8 mouse cellular contexts compared by ENCODE assay signal in genomic region chr16:44695859-44696620, GRCm38 (mm10). TPM values are rescaled to one million over a fixed set of nuclear protein-coding genes. Genes with fewer than 3 reads are reported as not detected.
DNase-seq lines count a peak whose midpoint lies in the region; ATAC-seq and TF ChIP-seq lines count a peak whose summit lies in the region.

No protein-coding gene starts in this region.

- ATAC-seq in heart, embryonic 16.5 days (replicated peaks; ENCODE audit: extremely low read depth, insufficient read depth, low FRiP score): peak; percentile 88
- peak; percentile 96 for ATAC-seq in lung, embryonic 16.5 days (ENCODE audit: low read depth)
- ATAC-seq in midbrain, postnatal 0 days (ENCODE audit: low FRiP score): no peak

- peak; percentile 41 for DNase-seq in embryo, embryonic 11 days
- DNase-seq in embryo, embryonic 10.5 days (ENCODE audit: low spot score): no peak
- no peak for DNase-seq in forebrain, embryonic 10.5 days (ENCODE audit: extremely low spot score, low spot score)
- no peak for DNase-seq in frontal cortex, postnatal 10 days (ENCODE audit: low spot score in 2 of 2)
- DNase-seq in left cerebral cortex, adult 8-10 months (ENCODE audit: low spot score in 2 of 2): no peak
- no peak for DNase-seq in midbrain, postnatal 0 days (ENCODE audit: low spot score)

- H3K4me1 ChIP-seq in forebrain, embryonic 10.5 days: peaks cover 24% of the 10 kb centered on the region
- H3K4me1 ChIP-seq in heart, embryonic 16.5 days (ENCODE audit: control insufficient read depth, insufficient read depth, low read length): peaks cover 14% of the 10 kb centered on the region; the same call in 1 of the 2 replicates
- H3K4me1 ChIP-seq in lung, embryonic 16.5 days (replicated peaks; ENCODE audit: control insufficient read depth, insufficient read depth, low read length): peaks cover 29% of the 10 kb centered on the region
- H3K4me1 ChIP-seq in midbrain, postnatal 0 days (ENCODE audit: insufficient read depth, low read length): no peaks in the 10 kb centered on the region

- H3K27ac ChIP-seq in forebrain, embryonic 10.5 days: peak overlapping the region; percentile 53
- H3K27ac ChIP-seq in heart, embryonic 16.5 days (ENCODE audit: low read length): peak overlapping the region; percentile 72
- peak overlapping the region; percentile 93 for H3K27ac ChIP-seq in lung, embryonic 16.5 days (ENCODE audit: low read length)
- H3K27ac ChIP-seq in midbrain, postnatal 0 days (ENCODE audit: low read depth, low read length): no peak overlapping the region

- WGBS in forebrain, embryonic 10.5 days: 54% methylated on average over 12 of the region's 12 CpGs
- WGBS in heart, embryonic 16.5 days: 24% methylated on average over 12 of the region's 12 CpGs
- 32% methylated on average over 12 of the region's 12 CpGs for WGBS in lung, embryonic 16.5 days
- WGBS in midbrain, postnatal 0 days: 48% methylated on average over 12 of the region's 12 CpGs

- no peak overlapping the region for H3K4me2 ChIP-seq in heart, embryonic 16.5 days (ENCODE audit: low read depth, low read length)
- H3K4me2 ChIP-seq in lung, embryonic 16.5 days (ENCODE audit: low read depth, low read length): peak overlapping the region; percentile 14; the same call in 1 of the 2 replicates
- H3K4me2 ChIP-seq in midbrain, postnatal 0 days (ENCODE audit: low read depth, low read length, poor library complexity, severe bottlenecking): no peak overlapping the region

- no peak overlapping the region for H3K9ac ChIP-seq in heart, embryonic 16.5 days (ENCODE audit: low read length)
- H3K9ac ChIP-seq in lung, embryonic 16.5 days (ENCODE audit: low read length): no peak overlapping the region
- no peak overlapping the region for H3K9ac ChIP-seq in midbrain, postnatal 0 days (replicated peaks; ENCODE audit: low read length, poor library complexity, severe bottlenecking)

- H3K9me3 ChIP-seq in forebrain, embryonic 10.5 days: no peaks in the 10 kb centered on the region
- H3K9me3 ChIP-seq in heart, embryonic 16.5 days (replicated peaks; ENCODE audit: control insufficient read depth, low read length): no peaks in the 10 kb centered on the region
- no peaks in the 10 kb centered on the region for H3K9me3 ChIP-seq in lung, embryonic 16.5 days (ENCODE audit: control insufficient read depth, low read length)
- H3K9me3 ChIP-seq in midbrain, postnatal 0 days (ENCODE audit: low read length): no peaks in the 10 kb centered on the region

- H3K27me3 ChIP-seq in forebrain, embryonic 10.5 days (ENCODE audit: poor library complexity, severe bottlenecking): peaks cover 5% of the 10 kb centered on the region; the same call in 1 of the 2 replicates
- no peaks in the 10 kb centered on the region for H3K27me3 ChIP-seq in heart, embryonic 16.5 days (ENCODE audit: control insufficient read depth, insufficient read depth, low read length)
- H3K27me3 ChIP-seq in lung, embryonic 16.5 days (ENCODE audit: control insufficient read depth, insufficient read depth, low read depth, low read length): no peaks in the 10 kb centered on the region
- no peaks in the 10 kb centered on the region for H3K27me3 ChIP-seq in midbrain, postnatal 0 days (ENCODE audit: insufficient read depth, low read length)

- TF ChIP-seq CTCF in midbrain, postnatal 0 days (IDR thresholded peaks at IDR 0.05): no peak

- H3K4me3 ChIP-seq in forebrain, embryonic 10.5 days: no peak overlapping the region
- no peak overlapping the region for H3K4me3 ChIP-seq in heart, embryonic 16.5 days (ENCODE audit: low read length)
- H3K4me3 ChIP-seq in lung, embryonic 16.5 days (ENCODE audit: low read length): no peak overlapping the region
- H3K4me3 ChIP-seq in midbrain, postnatal 0 days (ENCODE audit: low read depth, low read length): no peak overlapping the region

- H3K36me3 ChIP-seq in forebrain, embryonic 10.5 days (replicated peaks): no peaks in the 10 kb centered on the region
- no peaks in the 10 kb centered on the region for H3K36me3 ChIP-seq in heart, embryonic 16.5 days (ENCODE audit: control insufficient read depth, insufficient read depth)
- no peaks in the 10 kb centered on the region for H3K36me3 ChIP-seq in lung, embryonic 16.5 days (ENCODE audit: control insufficient read depth, insufficient read depth, low read length)
- no peaks in the 10 kb centered on the region for H3K36me3 ChIP-seq in midbrain, postnatal 0 days (ENCODE audit: insufficient read depth, low read length)

RNA-seq across cellular contexts. Expression of gene Nepro, which starts 28.1 kb away (rescaled TPM):
- 15.4 and 17.1 TPM in 2 replicates for polyA plus RNA-seq in forebrain, embryonic 10.5 days (2016; fragmentation: Nextera tagmentation; extraction: Ambion mirVana)
- polyA plus RNA-seq in heart, embryonic 16.5 days (2015; fragmentation: Nextera tagmentation; extraction: Ambion mirVana): 3.6 and 4.3 TPM in 2 replicates
- 8.1 and 8.4 TPM in 2 replicates for polyA plus RNA-seq in lung, embryonic 16.5 days (2015; fragmentation: Nextera tagmentation; extraction: Ambion mirVana)
- 1 to 10 TPM; 3.7 to 6.0 (median 5.4) TPM for total RNA-seq in left cerebral cortex, adult 8-10 months (2022)
- 3.5 and 5.9 TPM in 2 replicates for total RNA-seq in midbrain, postnatal 0 days (2014; rRNA removed)
- 2.4 and 2.9 TPM in 2 replicates for polyA plus RNA-seq in midbrain, postnatal 0 days (2015; fragmentation: Nextera tagmentation; extraction: Ambion mirVana)

RNA-seq across cellular contexts. Expression of gene Gtpbp8, which starts 50.1 kb away (rescaled TPM):
- 31.9 and 32.4 TPM in 2 replicates for polyA plus RNA-seq in forebrain, embryonic 10.5 days (2016; fragmentation: Nextera tagmentation; extraction: Ambion mirVana)
- 20.9 and 21.7 TPM in 2 replicates for polyA plus RNA-seq in heart, embryonic 16.5 days (2015; fragmentation: Nextera tagmentation; extraction: Ambion mirVana)
- 27.9 and 29.7 TPM in 2 replicates for polyA plus RNA-seq in lung, embryonic 16.5 days (2015; fragmentation: Nextera tagmentation; extraction: Ambion mirVana)
- total RNA-seq in left cerebral cortex, adult 8-10 months (2022): 10 to 100 TPM; 21.0 to 26.3 (median 23.4) TPM
- total RNA-seq in midbrain, postnatal 0 days (2014; rRNA removed): 42.5 and 46.7 TPM in 2 replicates
- 36.6 and 38.8 TPM in 2 replicates for polyA plus RNA-seq in midbrain, postnatal 0 days (2015; fragmentation: Nextera tagmentation; extraction: Ambion mirVana)
